In the genomic region with DNA sequence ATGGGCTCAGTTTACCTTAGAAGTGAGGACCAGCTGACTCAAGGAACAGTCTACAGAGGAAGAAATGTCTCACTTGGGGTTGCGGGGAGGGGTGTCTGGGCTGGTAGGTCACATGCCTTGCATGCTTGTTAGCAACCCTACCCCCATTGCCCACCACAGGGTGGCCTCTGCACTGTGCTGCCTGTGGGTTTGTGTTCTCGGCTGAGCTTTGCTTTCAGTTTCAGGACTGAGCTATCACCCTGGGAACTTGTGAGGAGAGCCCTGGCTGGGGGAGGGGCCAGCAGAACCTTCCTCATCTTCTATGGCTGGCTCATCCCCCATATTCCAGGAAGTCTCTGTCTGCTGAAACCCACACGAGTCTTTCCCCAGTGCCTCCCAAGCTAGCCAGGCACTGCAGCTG, we compare ENCODE assay signal across 8 mouse cellular contexts. TPM values are rescaled to one million over a fixed set of nuclear protein-coding genes. Genes with fewer than 3 reads are reported as not detected.
DNase-seq lines count a peak whose midpoint lies in the region; ATAC-seq lines count a peak whose summit lies in the region.

No protein-coding gene starts in this region.

- ATAC-seq in midbrain, embryonic 11.5 days (ENCODE audit: low FRiP score): no peak

- no peak overlapping the region for H3K27ac ChIP-seq in midbrain, embryonic 11.5 days (ENCODE audit: low read depth, low read length)

- no peak overlapping the region for H3K9ac ChIP-seq in midbrain, embryonic 11.5 days (ENCODE audit: low read length)

- WGBS in midbrain, embryonic 11.5 days: 54% methylated on average over 3 of the region's 3 CpGs

- intact Hi-C loops in left cerebral cortex, postnatal 4 days (cut with DNase I): no loop called here

- no peak overlapping the region for H3K4me3 ChIP-seq in midbrain, embryonic 11.5 days (ENCODE audit: low read depth, low read length)

- H3K4me2 ChIP-seq in midbrain, embryonic 11.5 days: no peak overlapping the region

- peak; percentile 20 for DNase-seq in ES-CJ7 (ENCODE audit: low read depth, low spot score)
- peak; percentile 54 for DNase-seq in c-Kit-positive CD71-negative TER-119-negative erythroid progenitor cells, embryonic 14.5 days (ENCODE audit: low read depth)
- DNase-seq in kidney, adult 8-10 months: peak; percentile 20 to 25
- DNase-seq in lung, postnatal 4 days: peak; percentile 62 to 65
- DNase-seq in thymus, postnatal 25 days: peak; percentile 78
- DNase-seq in left cerebral cortex, postnatal 4 days: no peak
- DNase-seq in midbrain, embryonic 11.5 days (ENCODE audit: low spot score, missing footprints): no peak
- no peak for DNase-seq in frontal cortex, postnatal 25 days (ENCODE audit: low spot score in 2 of 2)

- H3K9me3 ChIP-seq in midbrain, embryonic 11.5 days (ENCODE audit: control insufficient read depth, low read length): no peaks in the 10 kb centered on the region

- no peaks in the 10 kb centered on the region for H3K4me1 ChIP-seq in midbrain, embryonic 11.5 days (ENCODE audit: control insufficient read depth, insufficient read depth, low read length)

- no peaks in the 10 kb centered on the region for H3K36me3 ChIP-seq in midbrain, embryonic 11.5 days (ENCODE audit: control insufficient read depth, insufficient read depth, low read length)

- H3K27me3 ChIP-seq in midbrain, embryonic 11.5 days (ENCODE audit: control insufficient read depth, insufficient read depth, low read length): no peaks in the 10 kb centered on the region

RNA-seq across cellular contexts. Expression of gene Elf4, which starts 38.3 kb away (rescaled TPM):
- 1 to 10 TPM; 1.1 to 1.5 TPM for total RNA-seq in left cerebral cortex, postnatal 4 days (2021)
- polyA plus RNA-seq in midbrain, embryonic 11.5 days (2014; fragmentation: Nextera tagmentation; extraction: Ambion mirVana): 2.0 and 2.2 TPM in 2 replicates

Comparison
In these comparisons a context has a peak if more than half of its experiments do, and no peak if none do; other contexts are left out.
1. DNase-seq: peak in ES-CJ7 (single experiment), c-Kit-positive CD71-negative TER-119-negative erythroid progenitor cells, embryonic 14.5 days (single experiment), kidney, adult 8-10 months (2 of 2), lung, postnatal 4 days (2 of 2) and thymus, postnatal 25 days (single experiment); none in left cerebral cortex, postnatal 4 days (single experiment), midbrain, embryonic 11.5 days (single experiment) and frontal cortex, postnatal 25 days (0 of 2).